Mouse (Mus musculus) lung, postnatal 0 days (tissue): ENCODE measurements around the gene Hs6st3.

Source experiments
- CTCF ChIP-seq: IDR thresholded peaks from 2 replicates; pipeline ENCODE4 v1.5.1; 2016; ENCODE audit warnings: antibody characterized with exemption, mild to moderate bottlenecking
- EP300 ChIP-seq: IDR thresholded peaks from 2 replicates; pipeline ENCODE4 v1.6.1; 2016; ENCODE audit warnings: antibody characterized with exemption, mild to moderate bottlenecking, control low read depth

DNA sequence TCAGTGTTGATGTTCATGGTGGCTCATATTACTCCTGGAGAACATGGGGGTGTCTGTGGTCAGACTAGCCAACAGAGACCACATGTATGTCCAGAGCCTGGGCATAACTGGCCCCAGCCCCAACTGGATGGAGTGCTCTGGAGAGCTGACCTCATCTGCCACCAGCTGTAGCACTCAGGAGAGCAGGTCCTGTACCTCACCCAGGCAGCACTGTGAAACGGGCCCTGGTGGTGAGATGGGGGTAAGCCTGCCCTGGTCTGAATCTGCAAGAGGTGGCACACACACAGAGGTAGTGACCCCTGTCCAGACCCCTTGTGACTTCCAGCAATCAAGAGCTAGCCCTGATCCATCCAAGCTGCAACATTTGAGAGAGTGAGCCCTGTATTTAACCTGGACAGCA, 579.2 kb downstream of the Hs6st3 start:
- TF ChIP-seq CTCF (no peak), EP300 (no peak)
